ENCODE assay signal across 9 mouse cellular contexts in genomic region chr4:141866933-141867490, GRCm38 (mm10). TPM values are rescaled to one million over a fixed set of nuclear protein-coding genes. Genes with fewer than 3 reads are reported as not detected.
DNase-seq lines count a peak whose midpoint lies in the region; ATAC-seq and TF ChIP-seq lines count a peak whose summit lies in the region.
"Had no signal": no experiment of that assay in that cellular context is flagged by ENCODE, and none has a peak within 500 bp of the region (broad histone marks: within the 10 kb centered on the region; RNA-seq: fewer than 3 reads in every experiment).

No protein-coding gene starts in this region.

- peak; percentile 55 to 66 for DNase-seq in cerebellum, postnatal 25 days
- no peak for DNase-seq in cerebellum, adult 9-10 months
- DNase-seq in ES-E14 (ENCODE audit: low read depth, low spot score) = no peak
- peak; percentile 59 to 62 for DNase-seq in heart, postnatal 10 days
- DNase-seq in limb, embryonic 10.5 days (ENCODE audit: low spot score) = no peak
- no peak for DNase-seq in yolk sac, embryonic 10.5 days (ENCODE audit: low spot score)
- DNase-seq in right cerebral cortex, postnatal 36 days (ENCODE audit: low spot score in 2 of 2) = no peak

- H3K9me3 ChIP-seq in ES-E14 (ENCODE audit: control insufficient read depth, insufficient read depth, low read depth, low read length) = no peaks in the 10 kb centered on the region
- no peaks in the 10 kb centered on the region for H3K9me3 ChIP-seq in limb, embryonic 10.5 days (replicated peaks)
- H3K9me3 ChIP-seq in neural tube, embryonic 15.5 days (replicated peaks) = no peaks in the 10 kb centered on the region

- no peak overlapping the region for H3K9ac ChIP-seq in ES-E14 (ENCODE audit: insufficient read depth, low read depth, low read length, poor library complexity, severe bottlenecking)
- no peak overlapping the region for H3K9ac ChIP-seq in neural tube, embryonic 15.5 days (replicated peaks)

- WGBS in limb, embryonic 10.5 days = 32% methylated on average over 10 of the region's 10 CpGs
- WGBS in neural tube, embryonic 15.5 days = 23% methylated on average over 10 of the region's 10 CpGs

- no peaks in the 10 kb centered on the region; the same call in 1 of the 2 replicates for H3K36me3 ChIP-seq in ES-E14 (ENCODE audit: control insufficient read depth, insufficient read depth, low read length, poor library complexity, severe bottlenecking)
- H3K36me3 ChIP-seq in limb, embryonic 10.5 days = peaks cover 2% of the 10 kb centered on the region; the same call in 1 of the 2 replicates
- H3K36me3 ChIP-seq in neural tube, embryonic 15.5 days = 0 out of 2 replicates have a peak, but pooled peaks cover 3% of the 10 kb centered on the region

- intact Hi-C loops in heart, postnatal 10 days (cut with DNase I) = no loop called here

- no peak overlapping the region for H3K4me3 ChIP-seq in ES-E14 (ENCODE audit: insufficient read depth in 1 of 2, low read depth in 1 of 2, low read length in 2 of 2, poor library complexity in 1 of 2, severe bottlenecking in 1 of 2)
- H3K4me3 ChIP-seq in limb, embryonic 10.5 days = no peak overlapping the region
- no peak overlapping the region for H3K4me3 ChIP-seq in neural tube, embryonic 15.5 days (replicated peaks)

- H3K4me2 ChIP-seq in neural tube, embryonic 15.5 days = peak overlapping the region; percentile 13; the same call in 1 of the 2 replicates

- H3K27me3 ChIP-seq in limb, embryonic 10.5 days (ENCODE audit: low read depth, poor library complexity, severe bottlenecking) = 0 out of 2 replicates have a peak, but pooled peaks cover 3% of the 10 kb centered on the region
- no peaks in the 10 kb centered on the region for H3K27me3 ChIP-seq in neural tube, embryonic 15.5 days (replicated peaks)

- no peak overlapping the region for H3K27ac ChIP-seq in ES-E14 (ENCODE audit: insufficient read depth, low read depth, low read length, poor library complexity, severe bottlenecking)
- peak overlapping the region; percentile 14; the same call in 1 of the 2 replicates for H3K27ac ChIP-seq in limb, embryonic 10.5 days
- peak overlapping the region; percentile 75 for H3K27ac ChIP-seq in neural tube, embryonic 15.5 days (replicated peaks)

- no peak for ATAC-seq in neural tube, embryonic 15.5 days (ENCODE audit: low FRiP score)

- in situ Hi-C loops in ES-E14 (cut with MboI; ENCODE audit: low sequenced_read_pairs in 2 of 2, unreplicated experiment in 2 of 2) = no loop called here

- peaks cover 2 to 11% of the 10 kb centered on the region in 2 experiments; a peak in 1 of 4 replicates for H3K4me1 ChIP-seq in ES-E14 (ENCODE audit: control insufficient read depth in 2 of 2, insufficient read depth in 2 of 2, low read length in 2 of 2, poor library complexity in 1 of 2)
- peaks cover 19% of the 10 kb centered on the region for H3K4me1 ChIP-seq in limb, embryonic 10.5 days
- H3K4me1 ChIP-seq in neural tube, embryonic 15.5 days = peaks cover 50% of the 10 kb centered on the region

TF ChIP-seq in ES-E14, 5 proteins besides CTCF, POLR2A, EP300 and RAD21:
- TF ChIP-seq HCFC1 (IDR thresholded peaks at IDR 0.05; ENCODE audit: borderline replicate concordance, insufficient read depth, low read length) = no peak
- TF ChIP-seq CHD2 (IDR thresholded peaks at IDR 0.05; ENCODE audit: low read depth, low read length) = no peak
- peak; percentile 88 for TF ChIP-seq ZNF384 (IDR thresholded peaks at IDR 0.05; ENCODE audit: low read depth, low read length)
- no peak for TF ChIP-seq ZC3H11A (IDR thresholded peaks at IDR 0.05; ENCODE audit: borderline replicate concordance, low read depth, low read length)

RNA-seq across cellular contexts. Expression of gene Efhd2, which starts 7.7 kb away (rescaled TPM):
- total RNA-seq in ES-E14 (2012; rRNA removed) = 6.2 and 9.2 TPM in 2 replicates
- 10 to 100 TPM; 30.4 to 36.7 TPM for total RNA-seq in heart, postnatal 10 days (2021)
- 33.7 and 35.1 TPM in 2 replicates for polyA plus RNA-seq in limb, embryonic 10.5 days (2016; fragmentation: Nextera tagmentation; extraction: Ambion mirVana)
- polyA plus RNA-seq in neural tube, embryonic 15.5 days (2015; fragmentation: Nextera tagmentation; extraction: Ambion mirVana) = 75.6 and 85.4 TPM in 2 replicates

RNA-seq across cellular contexts. Expression of gene Ctrc, which starts 20.9 kb away (rescaled TPM):
- total RNA-seq in ES-E14 (2012; rRNA removed) = not detected in 2 replicates
- not detected for total RNA-seq in heart, postnatal 10 days (2021)
- not detected in 2 replicates for polyA plus RNA-seq in limb, embryonic 10.5 days (2016; fragmentation: Nextera tagmentation; extraction: Ambion mirVana)
- polyA plus RNA-seq in neural tube, embryonic 15.5 days (2015; fragmentation: Nextera tagmentation; extraction: Ambion mirVana) = not detected in 2 replicates
- total RNA-seq: MEL had no signal

RNA-seq across cellular contexts. Expression of gene Cela2a, which starts 41.1 kb away (rescaled TPM):
- 7.3 and 8.2 TPM in 2 replicates for total RNA-seq in ES-E14 (2012; rRNA removed)
- under 1 TPM in 1 of 2 experiments, not detected in 1; 0.87 TPM for total RNA-seq in heart, postnatal 10 days (2021)
- polyA plus RNA-seq in limb, embryonic 10.5 days (2016; fragmentation: Nextera tagmentation; extraction: Ambion mirVana) = not detected in 2 replicates
- 1.3 TPM in 1 of 2 replicates, not detected in the other for polyA plus RNA-seq in neural tube, embryonic 15.5 days (2015; fragmentation: Nextera tagmentation; extraction: Ambion mirVana)
- total RNA-seq: MEL had no signal

Comparison
In these comparisons a context has a peak if more than half of its experiments do, and no peak if none do; other contexts are left out.
1. DNase-seq: peak in cerebellum, postnatal 25 days (2 of 2) and heart, postnatal 10 days (2 of 2); none in cerebellum, adult 9-10 months (single experiment), ES-E14 (single experiment), limb, embryonic 10.5 days (single experiment), yolk sac, embryonic 10.5 days (single experiment) and right cerebral cortex, postnatal 36 days (0 of 2).